Mouse (Mus musculus) E14TG2a.4 (cell line): ENCODE results near the gene Cenpx.

ENCODE experiments used
- CTCF ChIP-seq: conservative IDR thresholded peaks from 2 replicates; pipeline ENCODE4 v1.5.1; 2014; ENCODE audit warnings: low read length
- NANOG ChIP-seq: IDR thresholded peaks from 2 replicates; pipeline ENCODE4 v1.6.1; 2014; ENCODE audit warnings: borderline replicate concordance, low read length, mixed read lengths
- POU5F1 ChIP-seq: IDR thresholded peaks from 2 replicates; pipeline ENCODE4 v1.6.1; 2014; ENCODE audit warnings: low read length, borderline replicate concordance

DNA sequence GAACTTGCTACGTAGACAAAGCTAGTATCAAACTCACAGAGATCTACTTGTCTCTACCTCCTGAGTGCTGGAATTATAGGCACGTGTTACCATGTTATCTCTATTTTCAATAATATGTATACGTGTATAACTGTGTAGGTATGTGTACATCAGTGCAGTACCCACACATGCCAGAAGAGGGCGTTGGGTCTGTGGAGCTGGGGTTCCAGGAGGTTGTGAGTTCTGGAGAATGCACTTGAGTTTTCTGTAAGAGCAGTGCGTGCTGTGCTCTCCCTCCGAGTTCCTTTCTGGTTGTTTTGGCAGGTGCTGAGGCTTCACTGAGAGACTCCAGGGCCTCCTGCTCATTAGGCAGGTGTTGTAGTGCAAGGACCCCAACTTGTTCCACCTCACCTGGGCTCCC, 17.0 kb downstream of the Cenpx start:
- no peak for TF ChIP-seq NANOG
- TF ChIP-seq CTCF: peak; percentile 89
- TF ChIP-seq POU5F1: no peak
